Mouse (Mus musculus): ENCODE measurements at regions not wholly inside any gene's neighbourhood (a gene's known extent, or its start where the extent isn't known, plus 50 kb on each side); places are given as distances from the start of the nearest gene placed in this dataset.

- WGBS: 87% methylated on average over 6 of the region's 6 CpGs
- no peak overlapping the region for H3K4me3 ChIP-seq
- H3K36me3 ChIP-seq (replicated peaks): no peaks in the 10 kb centered on the region
- H3K27ac ChIP-seq: no peak overlapping the region
- no peaks in the 10 kb centered on the region for H3K9me3 ChIP-seq
- no peak for DNase-seq (ENCODE audit: extremely low spot score, low spot score)
- H3K27me3 ChIP-seq (ENCODE audit: poor library complexity, severe bottlenecking): no peaks in the 10 kb centered on the region
- H3K4me1 ChIP-seq: no peaks in the 10 kb centered on the region
These were observed 215.9 kb upstream of the Thsd7b start for GRCm38 (mm10) chr1:129057182-129057581.

GRCm38 (mm10) chr1:129055252-129055651, 217.8 kb upstream of the Thsd7b start:
- Histone ChIP-seq H3K27me3 (ENCODE audit: poor library complexity, severe bottlenecking) (no peaks in the 10 kb centered on the region), H3K9me3 (no peaks in the 10 kb centered on the region), H3K4me1 (no peaks in the 10 kb centered on the region), H3K4me3 (no peak overlapping the region), H3K27ac (no peak overlapping the region), H3K36me3 (replicated peaks) (no peaks in the 10 kb centered on the region)
- DNase-seq (ENCODE audit: extremely low spot score, low spot score): no peak

- H3K36me3 ChIP-seq (replicated peaks): no peaks in the 10 kb centered on the region
These were observed 239.4 kb upstream of the Thsd7b start for GRCm38 (mm10) chr1:129033707-129034106.

GRCm38 (mm10) chr1:129005899-129006298, 267.2 kb upstream of the Thsd7b start:
- no peak for DNase-seq (ENCODE audit: extremely low spot score, low spot score)
- Histone ChIP-seq H3K27me3 (ENCODE audit: poor library complexity, severe bottlenecking) (no peaks in the 10 kb centered on the region), H3K9me3 (no peaks in the 10 kb centered on the region), H3K36me3 (replicated peaks) (no peaks in the 10 kb centered on the region), H3K4me1 (no peaks in the 10 kb centered on the region), H3K4me3 (no peak overlapping the region), H3K27ac (no peak overlapping the region)
- 75% methylated on average over 1 of the region's 1 CpGs for WGBS

More at GRCm38 (mm10) chr1:129033707-129034106, 239.4 kb upstream of the Thsd7b start:
- no peaks in the 10 kb centered on the region for H3K4me1 ChIP-seq
- DNase-seq (ENCODE audit: extremely low spot score, low spot score): no peak
- H3K27ac ChIP-seq: no peak overlapping the region
- no peaks in the 10 kb centered on the region for H3K9me3 ChIP-seq
- no peaks in the 10 kb centered on the region for H3K27me3 ChIP-seq (ENCODE audit: poor library complexity, severe bottlenecking)
- WGBS: 87% methylated on average over 5 of the region's 5 CpGs
- H3K4me3 ChIP-seq: no peak overlapping the region

- H3K4me1 ChIP-seq: no peaks in the 10 kb centered on the region
- H3K4me3 ChIP-seq: no peak overlapping the region
- DNase-seq (ENCODE audit: extremely low spot score, low spot score): no peak
- no peak overlapping the region for H3K27ac ChIP-seq
- H3K36me3 ChIP-seq (replicated peaks): no peaks in the 10 kb centered on the region
- 76% methylated on average over 2 of the region's 2 CpGs for WGBS
- H3K9me3 ChIP-seq: no peaks in the 10 kb centered on the region
- no peaks in the 10 kb centered on the region for H3K27me3 ChIP-seq (ENCODE audit: poor library complexity, severe bottlenecking)
These were observed 270.8 kb upstream of the Thsd7b start for GRCm38 (mm10) chr1:129002286-129002685.

GRCm38 (mm10) chr1:129001766-129002165, 271.3 kb upstream of the Thsd7b start:
- H3K36me3 ChIP-seq (replicated peaks): no peaks in the 10 kb centered on the region

GRCm38 (mm10) chr1:128999741-129000517, 273.2 kb upstream of the Thsd7b start:
- WGBS: 75% methylated on average over 5 of the region's 5 CpGs
- no peak overlapping the region for H3K27ac ChIP-seq
- H3K36me3 ChIP-seq (replicated peaks): no peaks in the 10 kb centered on the region
- H3K27me3 ChIP-seq (ENCODE audit: poor library complexity, severe bottlenecking): no peaks in the 10 kb centered on the region
- H3K4me3 ChIP-seq: no peak overlapping the region
- no peaks in the 10 kb centered on the region for H3K4me1 ChIP-seq
- no peak for DNase-seq (ENCODE audit: extremely low spot score, low spot score)
- H3K9me3 ChIP-seq: no peaks in the 10 kb centered on the region

More at GRCm38 (mm10) chr1:129001766-129002165, 271.3 kb upstream of the Thsd7b start:
- DNase-seq (ENCODE audit: extremely low spot score, low spot score): no peak
- Histone ChIP-seq H3K27ac (no peak overlapping the region), H3K4me1 (no peaks in the 10 kb centered on the region), H3K4me3 (no peak overlapping the region), H3K27me3 (ENCODE audit: poor library complexity, severe bottlenecking) (no peaks in the 10 kb centered on the region), H3K9me3 (no peaks in the 10 kb centered on the region)

- Histone ChIP-seq H3K27ac (no peak overlapping the region), H3K4me3 (no peak overlapping the region), H3K27me3 (ENCODE audit: poor library complexity, severe bottlenecking) (no peaks in the 10 kb centered on the region), H3K4me1 (no peaks in the 10 kb centered on the region), H3K9me3 (no peaks in the 10 kb centered on the region), H3K36me3 (replicated peaks) (no peaks in the 10 kb centered on the region)
- DNase-seq (ENCODE audit: extremely low spot score, low spot score): no peak
- WGBS: 88% methylated on average over 6 of the region's 6 CpGs
These were observed 278.4 kb upstream of the Thsd7b start for GRCm38 (mm10) chr1:128994655-128995054.

GRCm38 (mm10) chr1:128983411-128983810, 289.7 kb upstream of the Thsd7b start:
- Histone ChIP-seq H3K36me3 (replicated peaks) (no peaks in the 10 kb centered on the region), H3K27me3 (ENCODE audit: poor library complexity, severe bottlenecking) (no peaks in the 10 kb centered on the region), H3K9me3 (no peaks in the 10 kb centered on the region), H3K4me3 (no peak overlapping the region), H3K27ac (no peak overlapping the region), H3K4me1 (no peaks in the 10 kb centered on the region)
- 94% methylated on average over 2 of the region's 2 CpGs for WGBS
- DNase-seq (ENCODE audit: extremely low spot score, low spot score): no peak

GRCm38 (mm10) chr1:128975586-128975985, 297.5 kb upstream of the Thsd7b start:
- no peaks in the 10 kb centered on the region for H3K27me3 ChIP-seq (ENCODE audit: poor library complexity, severe bottlenecking)
- no peak for DNase-seq (ENCODE audit: extremely low spot score, low spot score)
- no peaks in the 10 kb centered on the region for H3K4me1 ChIP-seq
- no peaks in the 10 kb centered on the region for H3K9me3 ChIP-seq
- no peaks in the 10 kb centered on the region for H3K36me3 ChIP-seq (replicated peaks)
- no peak overlapping the region for H3K27ac ChIP-seq
- H3K4me3 ChIP-seq: no peak overlapping the region
- 86% methylated on average over 1 of the region's 1 CpGs for WGBS

GRCm38 (mm10) chr1:128951436-128951835, 321.7 kb upstream of the Thsd7b start:
- H3K4me3 ChIP-seq: no peak overlapping the region
- no peaks in the 10 kb centered on the region for H3K9me3 ChIP-seq
- H3K4me1 ChIP-seq: no peaks in the 10 kb centered on the region
- WGBS: 80% methylated on average over 2 of the region's 2 CpGs
- no peak overlapping the region for H3K27ac ChIP-seq
- H3K36me3 ChIP-seq (replicated peaks): no peaks in the 10 kb centered on the region
- no peak for DNase-seq (ENCODE audit: extremely low spot score, low spot score)
- no peaks in the 10 kb centered on the region for H3K27me3 ChIP-seq (ENCODE audit: poor library complexity, severe bottlenecking)

- H3K4me3 ChIP-seq: no peak overlapping the region
- H3K27me3 ChIP-seq (ENCODE audit: poor library complexity, severe bottlenecking): no peaks in the 10 kb centered on the region
- H3K36me3 ChIP-seq (replicated peaks): no peaks in the 10 kb centered on the region
- H3K27ac ChIP-seq: no peak overlapping the region
- H3K4me1 ChIP-seq: no peaks in the 10 kb centered on the region
- no peak for DNase-seq (ENCODE audit: extremely low spot score, low spot score)
- H3K9me3 ChIP-seq: no peaks in the 10 kb centered on the region
- WGBS: 85% methylated on average over 4 of the region's 4 CpGs
These were observed 322.6 kb upstream of the Thsd7b start for GRCm38 (mm10) chr1:128950512-128950911.

GRCm38 (mm10) chr1:128914811-128915210, 322.7 kb upstream of the Cxcr4 start:
- 86% methylated on average over 1 of the region's 1 CpGs for WGBS
- no peak overlapping the region for H3K4me3 ChIP-seq
- H3K4me1 ChIP-seq: no peaks in the 10 kb centered on the region
- no peaks in the 10 kb centered on the region for H3K9me3 ChIP-seq
- H3K27me3 ChIP-seq (ENCODE audit: poor library complexity, severe bottlenecking): no peaks in the 10 kb centered on the region
- H3K27ac ChIP-seq: no peak overlapping the region
- DNase-seq (ENCODE audit: extremely low spot score, low spot score): no peak
- H3K36me3 ChIP-seq (replicated peaks): no peaks in the 10 kb centered on the region

GRCm38 (mm10) chr1:128912532-128912931, 320.4 kb upstream of the Cxcr4 start:
- Histone ChIP-seq H3K4me1 (peaks cover 6% of the 10 kb centered on the region; the same call in 1 of the 2 replicates), H3K27ac (no peak overlapping the region), H3K4me3 (no peak overlapping the region), H3K36me3 (replicated peaks) (no peaks in the 10 kb centered on the region), H3K9me3 (no peaks in the 10 kb centered on the region), H3K27me3 (ENCODE audit: poor library complexity, severe bottlenecking) (no peaks in the 10 kb centered on the region)
- DNase-seq (ENCODE audit: extremely low spot score, low spot score): no peak
